Mouse (Mus musculus) ES-E14 (cell line): ENCODE data around the gene Kcnj4. TPM values are rescaled to one million over a fixed set of nuclear protein-coding genes. Genes with fewer than 3 reads are reported as not detected.
A peak's percentile ranks its signal among the peaks of the same experiment; 100 is the strongest.

Source experiments
- DNase-seq: peaks from one replicate; pipeline ENCODE4 v3.0.0-alpha.2; 2013; ENCODE audit warnings: low read depth, low spot score
- H3K27ac ChIP-seq: 2 replicates; pipeline ENCODE4 v1.5.1; 2012; ENCODE audit warnings: low read depth, mild to moderate bottlenecking, low read length, moderate library complexity, mixed read lengths; ENCODE audit not compliant: poor library complexity, insufficient read depth, severe bottlenecking
- H3K36me3 ChIP-seq: 2 replicates; pipeline ENCODE4 v1.6.1; 2012; ENCODE audit warnings: mild to moderate bottlenecking, low read length, moderate library complexity, mixed read lengths; ENCODE audit not compliant: control insufficient read depth, poor library complexity, insufficient read depth, severe bottlenecking
- H3K4me1 ChIP-seq, 2 experiments: fragments of 150-350 bp in 1 of 2; sonication (generic) in 1 of 2; 2 replicates each; pipeline ENCODE4 v1.6.1; 2012; ENCODE audit warnings: low read length in 2 of 2, mild to moderate bottlenecking in 1 of 2, mixed read lengths in 1 of 2; ENCODE audit not compliant: control insufficient read depth in 2 of 2, insufficient read depth in 2 of 2, poor library complexity in 1 of 2
- H3K4me3 ChIP-seq, 2 experiments: fragments of 150-350 bp in 1 of 2; sonication (generic) in 1 of 2; 2 replicates each; pipeline ENCODE4 v1.5.1; 2012; ENCODE audit warnings: low read length in 2 of 2, low read depth in 1 of 2, mild to moderate bottlenecking in 1 of 2, mixed read lengths in 1 of 2; ENCODE audit not compliant: insufficient read depth in 1 of 2, poor library complexity in 1 of 2, severe bottlenecking in 1 of 2
- H3K9ac ChIP-seq: 2 replicates; pipeline ENCODE4 v1.6.1; 2012; ENCODE audit warnings: low read depth, mild to moderate bottlenecking, low read length, mixed read lengths; ENCODE audit not compliant: poor library complexity, insufficient read depth, severe bottlenecking
- H3K9me3 ChIP-seq: fragments of 150-350 bp; sonication (generic); 2 replicates; pipeline ENCODE4 v1.6.1; 2012; ENCODE audit warnings: low read depth, mild to moderate bottlenecking, low read length; ENCODE audit not compliant: control insufficient read depth, insufficient read depth
- CHD2 ChIP-seq: IDR thresholded peaks from 2 replicates; pipeline ENCODE4 v1.6.1; 2014; ENCODE audit warnings: mild to moderate bottlenecking, low read depth, low read length, inconsistent platforms
- HCFC1 ChIP-seq: IDR thresholded peaks from 2 replicates; pipeline ENCODE4 v1.6.1; 2012; ENCODE audit warnings: low read length, inconsistent platforms, borderline replicate concordance; ENCODE audit not compliant: insufficient read depth
- MAFK ChIP-seq: IDR thresholded peaks from 2 replicates; pipeline ENCODE4 v1.6.1; 2014; ENCODE audit warnings: mild to moderate bottlenecking, low read depth, low read length, inconsistent platforms; ENCODE audit not compliant: insufficient read depth
- ZC3H11A ChIP-seq: IDR thresholded peaks from 2 replicates; pipeline ENCODE4 v1.6.1; 2012; ENCODE audit warnings: low read depth, mild to moderate bottlenecking, inconsistent platforms, low read length, borderline replicate concordance
- ZNF384 ChIP-seq: IDR thresholded peaks from 2 replicates; pipeline ENCODE4 v1.6.1; 2012; ENCODE audit warnings: low read depth, low read length, inconsistent platforms
- in situ Hi-C, 2 experiments: fragments of 600-800 bp; cut with MboI; formaldehyde crosslinking; loops; one replicate each; pipeline ENCODE4 v1.15.1; 2025; ENCODE audit warnings: low sequenced_read_pairs in 2 of 2, inconsistent platforms in 1 of 2; ENCODE audit not compliant: unreplicated experiment in 2 of 2
- total RNA-seq: library from RNA; depleted of rRNA; stranded (reverse); fragments of 300-350 nt; gene quantifications from 2 replicates; pipeline ENCODE4 v1.2.3, GENCODE M21; 2012

Gene Kcnj4
- total RNA-seq, 1 experiment = 3.2 TPM

GRCm38 (mm10) chr15:79438816-79439215 lies 66.2 kb downstream of the Kcnj4 start:
- Histone ChIP-seq H3K9me3 (no peaks in the 10 kb centered on the region), H3K4me1 (peaks cover 29 to 54% of the 10 kb centered on the region in 2 experiments), H3K36me3 (peaks cover 16% of the 10 kb centered on the region; the same call in 1 of the 2 replicates), H3K27ac (0 out of 2 replicates have a peak overlapping the region, but pooled peaks have one; percentile 30), H3K4me3 (peak overlapping the region; percentile 4 to 48; a peak in 2 of 4 replicates), H3K9ac (peak overlapping the region; percentile 3; the same call in 1 of the 2 replicates)
- in situ Hi-C loops = no loop called here
- no peak for DNase-seq
- no peak for TF ChIP-seq ZC3H11A
- TF ChIP-seq ZNF384 = no peak
- no peak for TF ChIP-seq HCFC1
- TF ChIP-seq CHD2 = no peak
- no peak for TF ChIP-seq MAFK

GRCm38 (mm10) chr15:79438209-79438810 lies 66.7 kb downstream of the Kcnj4 start:
- TF ChIP-seq HCFC1 (no peak), MAFK (no peak), ZC3H11A (no peak)
- Histone ChIP-seq H3K9ac (peak overlapping the region; percentile 3; the same call in 1 of the 2 replicates), H3K9me3 (no peaks in the 10 kb centered on the region), H3K4me3 (peak overlapping the region; percentile 4 to 48; a peak in 2 of 4 replicates), H3K27ac (0 out of 2 replicates have a peak overlapping the region, but pooled peaks have one; percentile 30), H3K36me3 (peaks cover 16% of the 10 kb centered on the region; the same call in 1 of the 2 replicates), H3K4me1 (peaks cover 30 to 49% of the 10 kb centered on the region in 2 experiments)
- in situ Hi-C loops = no loop called here
- no peak for DNase-seq

GRCm38 (mm10) chr15:79437541-79438208 lies 67.4 kb downstream of the Kcnj4 start:
- no peak overlapping the region for H3K9ac ChIP-seq
- DNase-seq = no peak
- no peaks in the 10 kb centered on the region for H3K9me3 ChIP-seq
- H3K27ac ChIP-seq = peak overlapping the region; percentile 50; the same call in 1 of the 2 replicates
- peaks cover 16% of the 10 kb centered on the region; the same call in 1 of the 2 replicates for H3K36me3 ChIP-seq
- peaks cover 31 to 50% of the 10 kb centered on the region in 2 experiments for H3K4me1 ChIP-seq
- TF ChIP-seq CHD2 (no peak), ZNF384 (no peak), MAFK (no peak), ZC3H11A (no peak)
- no peak overlapping the region for H3K4me3 ChIP-seq
- in situ Hi-C loops = no loop called here

DNA sequence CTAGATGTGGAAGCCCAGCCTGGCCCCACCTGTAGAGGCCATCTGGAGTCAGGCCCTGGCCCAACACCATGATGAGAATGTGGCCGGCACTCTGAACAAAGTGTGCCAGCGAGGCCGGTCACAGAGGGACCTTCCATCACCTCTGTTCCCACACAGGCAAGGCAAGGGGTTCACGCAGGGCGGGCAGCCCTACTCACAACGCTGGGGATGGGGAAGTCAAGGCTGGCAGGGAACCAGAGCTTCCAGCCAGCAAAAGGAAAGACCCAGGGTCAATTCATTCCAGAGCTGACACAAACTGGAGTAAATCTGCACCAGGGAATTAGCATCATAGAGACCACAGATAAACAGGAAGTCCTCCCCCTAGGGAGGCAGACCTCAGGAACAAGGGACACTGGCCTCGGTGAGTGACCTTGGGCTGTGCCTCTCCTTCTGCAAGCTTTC lies 68.5 kb downstream of the Kcnj4 start:
- in situ Hi-C loops = no loop called here
- Histone ChIP-seq H3K9me3 (no peaks in the 10 kb centered on the region), H3K4me3 (peak overlapping the region in 1 of 2 experiments; percentile 11; a peak in 1 of 4 replicates), H3K27ac (peak overlapping the region; percentile 50), H3K9ac (no peak overlapping the region), H3K36me3 (peaks cover 19% of the 10 kb centered on the region; the same call in 1 of the 2 replicates), H3K4me1 (peaks cover 31 to 51% of the 10 kb centered on the region in 2 experiments)
- TF ChIP-seq HCFC1 (no peak), CHD2 (no peak), ZC3H11A (no peak), ZNF384 (no peak), MAFK (no peak)
- DNase-seq = no peak
